Mouse (Mus musculus) monocyte, adult 59 days (primary cell): ENCODE measurements around the gene Scfd2. TPM values are rescaled to one million over a fixed set of nuclear protein-coding genes. Genes with fewer than 3 reads are reported as not detected.

Experiments
- total RNA-seq, 2 experiments: library from RNA; stranded (reverse); gene quantifications; one replicate each; pipeline ENCODE4 v1.2.4; 2023

The Scfd2 gene
- total RNA-seq = 10 to 100 TPM; 26.6 to 27.8 TPM

DNA sequence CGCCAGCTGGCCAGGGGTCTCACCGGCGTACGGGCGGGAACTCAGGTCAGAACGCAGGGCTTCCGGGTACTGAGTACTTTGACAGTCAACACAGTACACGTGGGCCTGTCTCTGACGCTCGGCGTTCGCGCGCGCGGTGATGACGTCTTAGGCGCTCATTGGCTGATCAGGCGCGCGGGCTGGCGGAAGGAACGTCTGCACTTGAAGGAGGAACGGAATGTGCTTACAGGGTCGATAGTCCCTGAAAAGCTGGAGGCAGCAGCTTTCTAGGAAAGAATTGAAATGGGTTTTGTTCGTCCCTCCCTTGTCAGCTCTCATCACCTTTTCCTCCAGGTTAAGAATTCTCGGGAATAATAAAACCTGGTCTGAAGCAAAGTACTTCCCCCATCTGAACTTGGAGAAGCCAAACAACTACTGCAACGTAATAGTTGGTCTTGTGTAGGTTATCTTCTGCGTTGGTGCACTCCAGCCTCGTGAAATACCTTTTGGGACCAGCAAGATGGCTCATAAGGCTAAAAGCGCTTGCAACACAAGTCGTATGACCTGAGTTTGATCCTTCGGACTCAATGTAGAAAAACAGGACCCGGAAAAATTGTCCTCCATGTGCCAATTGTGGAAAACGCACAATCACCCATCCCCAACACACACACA is at the start of gene Scfd2:
Gene Scfd2 (minus strand): TSS at position 130 of the 651 bp plus-strand sequence.

DNA sequence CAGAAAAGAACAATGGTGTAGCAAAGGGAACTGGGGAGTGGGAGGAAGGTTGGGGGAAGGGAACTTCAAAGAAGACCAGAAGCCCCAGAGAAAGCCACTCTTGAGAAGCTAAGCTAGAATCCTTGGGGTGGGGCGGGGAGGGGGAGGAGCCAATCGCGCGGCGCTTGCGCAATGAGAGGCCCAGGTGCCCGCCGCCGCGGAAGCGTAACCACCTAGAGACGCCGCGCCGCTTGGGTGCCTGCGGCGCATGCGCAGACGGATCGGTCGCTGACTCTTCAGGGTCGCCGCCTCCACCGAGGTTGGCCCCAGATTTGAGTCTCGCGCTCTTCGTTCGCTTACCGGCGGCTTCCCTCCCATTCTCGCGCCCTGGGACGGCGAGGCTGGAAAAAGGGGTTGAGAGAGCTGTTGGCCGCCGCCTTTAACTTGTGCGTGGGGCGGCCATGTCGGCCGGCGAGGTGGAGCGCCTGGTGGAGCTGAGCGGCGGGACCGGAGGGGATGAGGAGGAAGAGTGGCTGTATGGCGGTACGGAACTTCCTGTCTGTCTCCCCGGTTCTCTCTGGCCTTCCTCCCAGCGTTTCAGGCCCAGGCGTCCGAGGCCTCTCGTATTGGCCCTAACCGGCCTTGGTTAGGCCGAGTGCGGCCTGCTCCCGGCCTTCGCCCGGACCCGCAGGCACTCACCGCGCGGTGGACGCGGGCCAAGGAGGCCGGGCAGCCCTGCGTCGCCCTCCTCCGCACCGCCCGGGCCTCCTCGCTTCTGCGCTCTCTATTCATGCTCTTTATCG is 3.9 kb upstream of the Scfd2 start, which contains the start of gene Fip1l1:
Gene Fip1l1 (plus strand): TSS at position 210 of the 782 bp plus-strand sequence.

DNA sequence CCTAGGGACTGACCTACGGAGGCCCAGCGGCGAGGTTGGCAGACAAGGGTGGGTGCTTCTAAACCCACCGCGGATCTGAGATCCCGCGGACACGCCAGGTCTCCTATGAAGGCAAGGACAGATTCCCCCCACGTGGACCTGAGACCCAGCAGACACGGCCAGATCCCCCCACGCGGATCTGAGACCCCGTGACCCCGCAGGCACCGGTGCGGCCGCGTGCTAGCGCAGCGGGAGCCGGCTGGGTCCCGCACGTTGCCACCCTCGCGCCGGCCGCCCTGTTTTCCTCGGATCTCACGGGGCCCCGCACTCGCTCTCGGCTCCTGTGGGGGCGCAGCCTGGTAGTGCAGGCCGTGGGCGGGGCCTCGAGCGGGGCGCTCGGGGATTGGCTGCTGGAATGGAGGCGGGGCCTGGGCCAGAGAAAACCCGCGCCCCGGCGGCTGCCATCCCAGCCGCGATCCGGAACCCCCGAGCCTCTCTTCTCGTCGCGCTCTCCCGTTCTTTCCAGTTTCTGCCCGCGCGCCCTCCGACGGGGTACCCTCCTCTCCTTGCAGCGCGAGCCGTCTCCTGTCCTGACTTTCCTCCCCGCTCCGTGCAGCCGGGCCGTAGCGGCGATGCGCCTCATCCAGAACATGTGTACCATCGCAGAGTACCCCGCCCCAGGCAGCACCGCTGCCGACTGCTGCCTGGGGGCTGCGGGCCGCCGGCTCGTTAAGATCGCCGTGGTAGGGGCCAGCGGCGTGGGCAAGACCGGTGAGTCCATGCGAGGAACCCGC is 336.5 kb downstream of the Scfd2 start, which contains the start of gene Rasl11b:
Gene Rasl11b (plus strand): TSS at position 446 of the 773 bp plus-strand sequence.

Other genes starting within 250 kb of the Scfd2 start
- 10 to 100 TPM; 74.0 to 80.2 TPM for gene Fip1l1, start 3.7 kb upstream of the Scfd2 start, total RNA-seq
- not detected for gene Lnx1, start 171.2 kb upstream of the Scfd2 start, total RNA-seq